Comparison of ENCODE assay signal across 14 mouse cellular contexts in genomic region chr13:92129877-92130276, GRCm38 (mm10). TPM values are rescaled to one million over a fixed set of nuclear protein-coding genes. Genes with fewer than 3 reads are reported as not detected.
DNase-seq lines count a peak whose midpoint lies in the region; ATAC-seq and TF ChIP-seq lines count a peak whose summit lies in the region.
"Had no signal": no experiment of that assay in that cellular context is flagged by ENCODE, and none has a peak within 500 bp of the region (broad histone marks: within the 10 kb centered on the region; RNA-seq: fewer than 3 reads in every experiment).

No protein-coding gene starts in this region.

- no peak overlapping the region for H3K27ac ChIP-seq in forebrain, postnatal 0 days (ENCODE audit: low read depth, low read length)
- no peak overlapping the region for H3K27ac ChIP-seq in forebrain, embryonic 11.5 days (ENCODE audit: low read depth, low read length)
- no peak overlapping the region for H3K27ac ChIP-seq in kidney, embryonic 15.5 days
- H3K27ac ChIP-seq in midbrain, postnatal 0 days (ENCODE audit: low read depth, low read length) = no peak overlapping the region
- H3K27ac ChIP-seq in midbrain, embryonic 14.5 days (replicated peaks; ENCODE audit: low read depth, low read length) = no peak overlapping the region
- H3K27ac ChIP-seq: forebrain, embryonic 12.5 days; liver, embryonic 13.5 days had no signal

- TF ChIP-seq CTCF in forebrain, postnatal 0 days (IDR thresholded peaks at IDR 0.05; ENCODE audit: low read depth) = no peak
- no peak for TF ChIP-seq CTCF in midbrain, postnatal 0 days (IDR thresholded peaks at IDR 0.05)

- H3K4me2 ChIP-seq in forebrain, postnatal 0 days (ENCODE audit: low read depth) = peak overlapping the region; percentile 93
- no peak overlapping the region for H3K4me2 ChIP-seq in forebrain, embryonic 11.5 days (ENCODE audit: low read depth, low read length, severe bottlenecking)
- H3K4me2 ChIP-seq in kidney, embryonic 15.5 days = no peak overlapping the region
- peak overlapping the region; percentile 85 for H3K4me2 ChIP-seq in midbrain, postnatal 0 days (ENCODE audit: low read depth, low read length, poor library complexity, severe bottlenecking)
- H3K4me2 ChIP-seq in midbrain, embryonic 14.5 days (ENCODE audit: low read length) = no peak overlapping the region
- H3K4me2 ChIP-seq: forebrain, embryonic 12.5 days; heart, embryonic 12.5 days had no signal

- no peaks in the 10 kb centered on the region for H3K9me3 ChIP-seq in forebrain, postnatal 0 days (ENCODE audit: low read length)
- H3K9me3 ChIP-seq in forebrain, embryonic 11.5 days (ENCODE audit: control insufficient read depth, low read length) = no peaks in the 10 kb centered on the region
- H3K9me3 ChIP-seq in kidney, embryonic 15.5 days (replicated peaks) = no peaks in the 10 kb centered on the region
- no peaks in the 10 kb centered on the region for H3K9me3 ChIP-seq in midbrain, postnatal 0 days (ENCODE audit: low read length)
- no peaks in the 10 kb centered on the region for H3K9me3 ChIP-seq in midbrain, embryonic 14.5 days (ENCODE audit: control insufficient read depth, low read length)
- H3K9me3 ChIP-seq: forebrain, embryonic 12.5 days; heart, embryonic 12.5 days; liver, embryonic 13.5 days had no signal

- peak overlapping the region; percentile 66; the same call in 1 of the 2 replicates for H3K4me3 ChIP-seq in forebrain, postnatal 0 days (ENCODE audit: low read depth, low read length)
- H3K4me3 ChIP-seq in forebrain, embryonic 11.5 days (ENCODE audit: low read depth, low read length) = no peak overlapping the region
- 0 out of 2 replicates have a peak overlapping the region, but pooled peaks have one; percentile 1 for H3K4me3 ChIP-seq in kidney, embryonic 15.5 days (replicated peaks)
- H3K4me3 ChIP-seq in midbrain, postnatal 0 days (ENCODE audit: low read depth, low read length) = peak overlapping the region; percentile 75
- H3K4me3 ChIP-seq in midbrain, embryonic 14.5 days (replicated peaks; ENCODE audit: low read depth, low read length) = no peak overlapping the region
- H3K4me3 ChIP-seq: forebrain, embryonic 12.5 days; heart, embryonic 12.5 days; liver, embryonic 13.5 days had no signal

- no peaks in the 10 kb centered on the region for H3K36me3 ChIP-seq in forebrain, postnatal 0 days (ENCODE audit: insufficient read depth)
- H3K36me3 ChIP-seq in forebrain, embryonic 11.5 days (ENCODE audit: control insufficient read depth, insufficient read depth, low read length) = no peaks in the 10 kb centered on the region
- no peaks in the 10 kb centered on the region for H3K36me3 ChIP-seq in kidney, embryonic 15.5 days
- no peaks in the 10 kb centered on the region for H3K36me3 ChIP-seq in midbrain, postnatal 0 days (ENCODE audit: insufficient read depth, low read length)
- H3K36me3 ChIP-seq in midbrain, embryonic 14.5 days (ENCODE audit: control insufficient read depth, insufficient read depth, low read length) = no peaks in the 10 kb centered on the region
- H3K36me3 ChIP-seq: forebrain, embryonic 12.5 days; heart, embryonic 12.5 days; liver, embryonic 13.5 days had no signal

- 0 out of 2 replicates have a peak, but pooled peaks cover 5% of the 10 kb centered on the region for H3K4me1 ChIP-seq in forebrain, postnatal 0 days (ENCODE audit: insufficient read depth)
- H3K4me1 ChIP-seq in forebrain, embryonic 11.5 days (replicated peaks; ENCODE audit: control insufficient read depth, insufficient read depth, low read length) = 0 out of 2 replicates have a peak, but pooled peaks cover 2% of the 10 kb centered on the region
- peaks cover 10% of the 10 kb centered on the region for H3K4me1 ChIP-seq in kidney, embryonic 15.5 days
- H3K4me1 ChIP-seq in midbrain, postnatal 0 days (ENCODE audit: insufficient read depth, low read length) = peaks cover 4% of the 10 kb centered on the region; the same call in 1 of the 2 replicates
- H3K4me1 ChIP-seq in midbrain, embryonic 14.5 days (ENCODE audit: control insufficient read depth, insufficient read depth, low read length) = no peaks in the 10 kb centered on the region

- DNase-seq in forebrain, postnatal 0 days = no peak
- no peak for DNase-seq in forebrain, embryonic 11.5 days (ENCODE audit: low spot score)
- no peak for DNase-seq in kidney, adult 9 months
- DNase-seq in midbrain, postnatal 0 days (ENCODE audit: low spot score) = no peak
- no peak for DNase-seq in midbrain, embryonic 14.5 days
- DNase-seq in embryo, embryonic 10.5 days (ENCODE audit: low spot score) = no peak
- DNase-seq: cerebellum, postnatal 10 days; liver, embryonic 13.5 days; thymus, postnatal 25 days had no signal

- no peak for ATAC-seq in forebrain, postnatal 0 days
- ATAC-seq in forebrain, embryonic 11.5 days (replicated peaks; ENCODE audit: low FRiP score) = no peak
- ATAC-seq in kidney, embryonic 15.5 days (replicated peaks; ENCODE audit: low FRiP score) = no peak
- no peak for ATAC-seq in midbrain, postnatal 0 days (ENCODE audit: low FRiP score)
- ATAC-seq in midbrain, embryonic 14.5 days (ENCODE audit: low FRiP score, low TSS enrichment) = no peak
- ATAC-seq in megakaryocyte-erythroid progenitor cell, adult 5-6 weeks (replicated peaks; ENCODE audit: low FRiP score, low TSS enrichment, poor library complexity, severe bottlenecking) = no peak
- ATAC-seq: inflammation-experienced regulatory T-cells, adult 6 months had no signal

- no peaks in the 10 kb centered on the region for H3K27me3 ChIP-seq in forebrain, postnatal 0 days (ENCODE audit: insufficient read depth, low read length)
- peaks cover 18% of the 10 kb centered on the region for H3K27me3 ChIP-seq in forebrain, embryonic 11.5 days (ENCODE audit: control insufficient read depth, insufficient read depth, low read length)
- H3K27me3 ChIP-seq in kidney, embryonic 15.5 days = peaks cover 40% of the 10 kb centered on the region
- no peaks in the 10 kb centered on the region for H3K27me3 ChIP-seq in midbrain, postnatal 0 days (ENCODE audit: insufficient read depth, low read length)
- peaks cover 7% of the 10 kb centered on the region; the same call in 1 of the 2 replicates for H3K27me3 ChIP-seq in midbrain, embryonic 14.5 days (ENCODE audit: control insufficient read depth, insufficient read depth, low read length)

- 85% methylated on average over 4 of the region's 4 CpGs for WGBS in forebrain, postnatal 0 days
- 81% methylated on average over 4 of the region's 4 CpGs for WGBS in forebrain, embryonic 11.5 days
- WGBS in kidney, embryonic 15.5 days = 76% methylated on average over 4 of the region's 4 CpGs
- WGBS in midbrain, postnatal 0 days = 80% methylated on average over 4 of the region's 4 CpGs
- WGBS in midbrain, embryonic 14.5 days = 85% methylated on average over 4 of the region's 4 CpGs

- no peak overlapping the region for H3K9ac ChIP-seq in forebrain, postnatal 0 days
- H3K9ac ChIP-seq in forebrain, embryonic 11.5 days (ENCODE audit: low read length) = no peak overlapping the region
- H3K9ac ChIP-seq in kidney, embryonic 15.5 days = no peak overlapping the region
- no peak overlapping the region for H3K9ac ChIP-seq in midbrain, postnatal 0 days (replicated peaks; ENCODE audit: low read length, poor library complexity, severe bottlenecking)
- H3K9ac ChIP-seq in midbrain, embryonic 14.5 days (replicated peaks; ENCODE audit: low read length) = no peak overlapping the region
- H3K9ac ChIP-seq: forebrain, embryonic 12.5 days; heart, embryonic 12.5 days; liver, embryonic 13.5 days had no signal

RNA-seq across cellular contexts. Expression of gene Rasgrf2, which starts 1.6 kb away (rescaled TPM):
- total RNA-seq in forebrain, postnatal 0 days (2014; rRNA removed) = 53.0 and 63.5 TPM in 2 replicates
- polyA plus RNA-seq in forebrain, postnatal 0 days (2015; fragmentation: Nextera tagmentation; extraction: Ambion mirVana) = 4.4 and 7.0 TPM in 2 replicates
- polyA plus RNA-seq in forebrain, embryonic 11.5 days (2014; fragmentation: Nextera tagmentation; extraction: Ambion mirVana) = 0.08 TPM in 1 of 2 replicates, not detected in the other
- polyA plus RNA-seq in kidney, embryonic 15.5 days (2015; fragmentation: Nextera tagmentation; extraction: Ambion mirVana) = 1.0 and 1.5 TPM in 2 replicates
- total RNA-seq in midbrain, postnatal 0 days (2014; rRNA removed) = 103 and 105 TPM in 2 replicates
- 14.9 and 16.7 TPM in 2 replicates for polyA plus RNA-seq in midbrain, postnatal 0 days (2015; fragmentation: Nextera tagmentation; extraction: Ambion mirVana)
- polyA plus RNA-seq in midbrain, embryonic 14.5 days (2014; fragmentation: Nextera tagmentation; extraction: Ambion mirVana) = 5.9 and 7.8 TPM in 2 replicates
- total RNA-seq in megakaryocyte-erythroid progenitor cell, adult 5-6 weeks (2014; fragmentation: Nextera tagmentation) = 0.17 and 0.74 TPM in 2 replicates
- total RNA-seq in megakaryocyte-erythroid progenitor cell, adult 5-6 weeks (2017) = not detected in 2 replicates

Comparison
In these comparisons a context has a peak if more than half of its experiments do, and no peak if none do; other contexts are left out.
1. H3K4me2 ChIP-seq: peak in forebrain, postnatal 0 days (single experiment) and midbrain, postnatal 0 days (single experiment); none in forebrain, embryonic 11.5 days (single experiment), kidney, embryonic 15.5 days (single experiment) and midbrain, embryonic 14.5 days (single experiment).
2. H3K4me3 ChIP-seq: peak in forebrain, postnatal 0 days (single experiment), kidney, embryonic 15.5 days (single experiment) and midbrain, postnatal 0 days (single experiment); none in forebrain, embryonic 11.5 days (single experiment) and midbrain, embryonic 14.5 days (single experiment).